ENCODE assay signal across 15 mouse cellular contexts in genomic region chr4:142223898-142224645, GRCm38 (mm10). TPM values are rescaled to one million over a fixed set of nuclear protein-coding genes. Genes with fewer than 3 reads are reported as not detected.
A peak's percentile ranks its signal among the peaks of the same experiment; 100 is the strongest.
DNase-seq lines count a peak whose midpoint lies in the region; ATAC-seq and TF ChIP-seq lines count a peak whose summit lies in the region.
"Had no signal": no experiment of that assay in that cellular context is flagged by ENCODE, and none has a peak within 500 bp of the region (broad histone marks: within the 10 kb centered on the region; RNA-seq: fewer than 3 reads in every experiment).

No protein-coding gene starts in this region.

- 39% methylated on average over 9 of the region's 9 CpGs for WGBS in lung, embryonic 14.5 days
- 62% methylated on average over 9 of the region's 9 CpGs for WGBS in lung, adult 2 months
- 53% methylated on average over 9 of the region's 9 CpGs for WGBS in embryonic facial prominence, embryonic 15.5 days
- whole genome bisulfite sequencing in kidney, embryonic 15.5 days = 46% methylated on average over 9 of the region's 9 CpGs
- WGBS in midbrain, postnatal 0 days = 80% methylated on average over 9 of the region's 9 CpGs

- H3K36me3 ChIP-seq in lung, embryonic 14.5 days (ENCODE audit: insufficient read depth) = no peaks in the 10 kb centered on the region
- no peaks in the 10 kb centered on the region for H3K36me3 ChIP-seq in embryonic facial prominence, embryonic 15.5 days
- no peaks in the 10 kb centered on the region for H3K36me3 ChIP-seq in kidney, embryonic 15.5 days
- H3K36me3 ChIP-seq in midbrain, postnatal 0 days (ENCODE audit: insufficient read depth, low read length) = no peaks in the 10 kb centered on the region
- H3K36me3 ChIP-seq: forebrain, embryonic 12.5 days; neural tube, embryonic 12.5 days had no signal

- peak; percentile 1; the same call in 1 of the 2 replicates for ATAC-seq in lung, embryonic 14.5 days (ENCODE audit: insufficient read depth)
- ATAC-seq in embryonic facial prominence, embryonic 15.5 days (ENCODE audit: insufficient number of reproducible peaks, low FRiP score, low TSS enrichment, low read depth) = no peak
- 0 out of 2 replicates have a peak, but pooled peaks have one; percentile 6 for ATAC-seq in kidney, embryonic 15.5 days (replicated peaks; ENCODE audit: low FRiP score)
- ATAC-seq in midbrain, postnatal 0 days (ENCODE audit: low FRiP score) = no peak

- no peaks in the 10 kb centered on the region for H3K27me3 ChIP-seq in lung, embryonic 14.5 days (ENCODE audit: insufficient read depth, low read length)
- H3K27me3 ChIP-seq in embryonic facial prominence, embryonic 15.5 days = no peaks in the 10 kb centered on the region
- H3K27me3 ChIP-seq in kidney, embryonic 15.5 days = no peaks in the 10 kb centered on the region
- H3K27me3 ChIP-seq in midbrain, postnatal 0 days (ENCODE audit: insufficient read depth, low read length) = no peaks in the 10 kb centered on the region
- H3K27me3 ChIP-seq: forebrain, embryonic 12.5 days; neural tube, embryonic 12.5 days had no signal

- peak; percentile 33 for DNase-seq in lung, embryonic 14.5 days
- no peak for DNase-seq in lung, adult 2 months
- DNase-seq in skeletal muscle tissue, adult 2 months (ENCODE audit: low read depth, low spot score) = peak; percentile 37
- no peak for DNase-seq in urinary bladder, adult 18-20 months (ENCODE audit: low spot score in 2 of 2)
- DNase-seq in spleen, postnatal 4 days (ENCODE audit: low spot score in 2 of 2) = no peak
- DNase-seq in midbrain, postnatal 0 days (ENCODE audit: low spot score) = no peak
- DNase-seq: cerebellum, postnatal 25 days; right cerebral cortex, postnatal 25 days; thymus, adult 2 months had no signal

- 0 out of 2 replicates have a peak overlapping the region, but pooled peaks have one; percentile 8 for H3K4me2 ChIP-seq in lung, embryonic 14.5 days
- H3K4me2 ChIP-seq in embryonic facial prominence, embryonic 15.5 days (replicated peaks) = no peak overlapping the region
- no peak overlapping the region for H3K4me2 ChIP-seq in kidney, embryonic 15.5 days
- H3K4me2 ChIP-seq in midbrain, postnatal 0 days (ENCODE audit: low read depth, low read length, poor library complexity, severe bottlenecking) = no peak overlapping the region
- H3K4me2 ChIP-seq: forebrain, embryonic 12.5 days; neural tube, embryonic 12.5 days had no signal

- no peak for TF ChIP-seq POLR2A in lung, adult 2 months (IDR thresholded peaks at IDR 0.05; ENCODE audit: borderline replicate concordance, extremely low read depth, low read depth, low read length)

- peaks cover 53% of the 10 kb centered on the region for H3K4me1 ChIP-seq in lung, embryonic 14.5 days (ENCODE audit: insufficient read depth)
- peaks cover 22% of the 10 kb centered on the region for H3K4me1 ChIP-seq in lung, adult 2 months (ENCODE audit: control insufficient read depth, insufficient read depth, low read length)
- peaks cover 80% of the 10 kb centered on the region for H3K4me1 ChIP-seq in embryonic facial prominence, embryonic 15.5 days
- peaks cover 93% of the 10 kb centered on the region for H3K4me1 ChIP-seq in kidney, embryonic 15.5 days
- H3K4me1 ChIP-seq in midbrain, postnatal 0 days (ENCODE audit: insufficient read depth, low read length) = peaks cover 3% of the 10 kb centered on the region; the same call in 1 of the 2 replicates
- H3K4me1 ChIP-seq: megakaryocyte, embryonic 14.5 days had no signal

- H3K27ac ChIP-seq in lung, embryonic 14.5 days (ENCODE audit: low read depth) = peak overlapping the region; percentile 68
- peak overlapping the region; percentile 34; the same call in 1 of the 2 replicates for H3K27ac ChIP-seq in embryonic facial prominence, embryonic 15.5 days (replicated peaks)
- peak overlapping the region; percentile 93 for H3K27ac ChIP-seq in kidney, embryonic 15.5 days
- H3K27ac ChIP-seq in midbrain, postnatal 0 days (ENCODE audit: low read depth, low read length) = no peak overlapping the region
- H3K27ac ChIP-seq: forebrain, embryonic 12.5 days; layer of hippocampus, adult 2 months; neural tube, embryonic 12.5 days had no signal

- H3K4me3 ChIP-seq in lung, embryonic 14.5 days (ENCODE audit: low read depth, low read length) = no peak overlapping the region
- no peak overlapping the region for H3K4me3 ChIP-seq in lung, adult 2 months (replicated peaks; ENCODE audit: extremely low read depth, low read depth, low read length)
- H3K4me3 ChIP-seq in embryonic facial prominence, embryonic 15.5 days (replicated peaks) = no peak overlapping the region
- no peak overlapping the region for H3K4me3 ChIP-seq in kidney, embryonic 15.5 days (replicated peaks)
- H3K4me3 ChIP-seq in midbrain, postnatal 0 days (ENCODE audit: low read depth, low read length) = no peak overlapping the region
- H3K4me3 ChIP-seq: forebrain, embryonic 12.5 days; layer of hippocampus, adult 2 months; megakaryocyte, embryonic 14.5 days; neural tube, embryonic 12.5 days had no signal

- no peaks in the 10 kb centered on the region for H3K9me3 ChIP-seq in lung, embryonic 14.5 days (ENCODE audit: low read depth, low read length)
- no peaks in the 10 kb centered on the region for H3K9me3 ChIP-seq in embryonic facial prominence, embryonic 15.5 days (replicated peaks)
- no peaks in the 10 kb centered on the region for H3K9me3 ChIP-seq in kidney, embryonic 15.5 days (replicated peaks)
- no peaks in the 10 kb centered on the region for H3K9me3 ChIP-seq in midbrain, postnatal 0 days (ENCODE audit: low read length)
- H3K9me3 ChIP-seq: forebrain, embryonic 12.5 days; megakaryocyte, embryonic 14.5 days; neural tube, embryonic 12.5 days had no signal

- H3K9ac ChIP-seq in lung, embryonic 14.5 days = no peak overlapping the region
- H3K9ac ChIP-seq in embryonic facial prominence, embryonic 15.5 days = no peak overlapping the region
- H3K9ac ChIP-seq in kidney, embryonic 15.5 days = no peak overlapping the region
- H3K9ac ChIP-seq in midbrain, postnatal 0 days (replicated peaks; ENCODE audit: low read length, poor library complexity, severe bottlenecking) = no peak overlapping the region
- H3K9ac ChIP-seq: forebrain, embryonic 12.5 days; neural tube, embryonic 12.5 days had no signal

- TF ChIP-seq CTCF in lung, embryonic 14.5 days (IDR thresholded peaks at IDR 0.05; ENCODE audit: low read depth) = no peak
- no peak for TF ChIP-seq CTCF in lung, adult 2 months (IDR thresholded peaks at IDR 0.05; ENCODE audit: insufficient read depth, low read length)
- no peak for TF ChIP-seq CTCF in midbrain, postnatal 0 days (IDR thresholded peaks at IDR 0.05)

RNA-seq across cellular contexts. Expression of gene Kazn, which starts 15.1 kb away (rescaled TPM):
- polyA plus RNA-seq in lung, embryonic 14.5 days (2014; fragmentation: Nextera tagmentation; extraction: Ambion mirVana) = 12.8 and 14.1 TPM in 2 replicates
- 43.2 and 46.1 TPM in 2 replicates for polyA plus RNA-seq in lung, adult 2 months (2012; rRNA removed)
- 16.4 and 17.3 TPM in 2 replicates for polyA plus RNA-seq in embryonic facial prominence, embryonic 15.5 days (2015; fragmentation: Nextera tagmentation; extraction: Ambion mirVana)
- 15.9 and 16.4 TPM in 2 replicates for polyA plus RNA-seq in kidney, embryonic 15.5 days (2015; fragmentation: Nextera tagmentation; extraction: Ambion mirVana)
- total RNA-seq in midbrain, postnatal 0 days (2014; rRNA removed) = 70.2 and 87.2 TPM in 2 replicates
- 23.6 and 25.6 TPM in 2 replicates for polyA plus RNA-seq in midbrain, postnatal 0 days (2015; fragmentation: Nextera tagmentation; extraction: Ambion mirVana)

Comparison
In these comparisons a context has a peak if more than half of its experiments do, and no peak if none do; other contexts are left out.
1. DNase-seq: peak in lung, embryonic 14.5 days (single experiment) and skeletal muscle tissue, adult 2 months (single experiment); none in lung, adult 2 months (single experiment), urinary bladder, adult 18-20 months (0 of 2), spleen, postnatal 4 days (0 of 2) and midbrain, postnatal 0 days (single experiment).
2. ATAC-seq: peak in lung, embryonic 14.5 days (single experiment) and kidney, embryonic 15.5 days (single experiment); none in embryonic facial prominence, embryonic 15.5 days (single experiment) and midbrain, postnatal 0 days (single experiment).